Mouse (Mus musculus): ENCODE data around the gene Gmpr. TPM values are rescaled to one million over a fixed set of nuclear protein-coding genes. Genes with fewer than 3 reads are reported as not detected.
"Not testable (repeated sequence)": the region's sequence is repeated elsewhere in the genome, so short reads cannot be mapped to it uniquely, and the experiment has no call there.

Gene Gmpr
- polyA plus RNA-seq, 1 experiment from 2014 or later = 219 TPM

DNA sequence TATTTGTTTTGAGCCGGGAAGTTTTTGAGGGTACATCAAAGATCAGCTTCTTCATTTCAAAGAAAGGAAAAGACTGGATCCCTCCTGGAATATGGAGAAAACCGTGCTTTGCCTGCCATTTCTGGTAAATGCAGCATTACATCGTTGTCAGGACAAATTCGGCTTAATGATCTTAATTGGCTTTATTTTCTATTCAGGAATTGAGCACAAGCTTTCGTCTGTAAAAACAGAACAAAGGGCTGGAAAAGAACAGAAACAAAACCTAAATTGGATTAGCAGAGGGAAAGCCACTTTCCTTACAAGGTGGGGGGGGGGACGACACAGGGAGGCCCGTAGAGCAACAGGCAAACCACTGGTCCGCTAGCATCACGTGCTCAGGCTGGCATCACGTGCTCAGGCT is 33.9 kb upstream of the Gmpr start:
- Histone ChIP-seq H3K36me3 (ENCODE audit: control insufficient read depth, insufficient read depth) (no peaks in the 10 kb centered on the region), H3K9me3 (replicated peaks; ENCODE audit: control insufficient read depth, low read length) (no peaks in the 10 kb centered on the region), H3K9ac (ENCODE audit: low read length) (no peak overlapping the region), H3K4me2 (ENCODE audit: low read depth, low read length) (no peak overlapping the region), H3K4me3 (ENCODE audit: low read length) (no peak overlapping the region), H3K4me1 (ENCODE audit: control insufficient read depth, insufficient read depth, low read length) (peaks cover 2% of the 10 kb centered on the region; the same call in 1 of the 2 replicates), H3K27me3 (ENCODE audit: control insufficient read depth, insufficient read depth, low read length) (no peaks in the 10 kb centered on the region), H3K27ac (ENCODE audit: low read length) (no peak overlapping the region)
- WGBS = 67% methylated on average over 9 of the region's 10 CpGs
- no peak for ATAC-seq (replicated peaks; ENCODE audit: extremely low read depth, insufficient read depth, low FRiP score)

DNA sequence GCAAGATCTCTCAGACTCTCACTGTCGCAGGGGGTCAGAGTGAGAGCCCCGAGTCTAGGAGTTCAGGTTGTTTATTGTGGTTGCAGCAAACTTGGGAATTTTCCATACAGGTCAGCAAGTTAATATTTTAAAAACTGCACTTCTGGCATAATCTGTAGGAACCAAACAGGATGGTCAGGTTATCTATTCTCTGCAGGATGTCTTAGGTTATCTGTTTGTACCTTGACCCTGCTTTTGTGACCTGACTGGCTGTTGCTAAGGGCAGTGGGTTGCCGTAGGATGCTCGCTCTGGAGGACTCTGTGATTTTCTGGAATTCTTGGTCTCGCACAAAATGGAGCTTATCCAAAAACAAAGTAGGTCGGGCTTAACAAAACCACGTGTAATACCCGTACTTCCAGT is 31.9 kb upstream of the Gmpr start:
- Histone ChIP-seq H3K9me3 (replicated peaks; ENCODE audit: control insufficient read depth, low read length) (no peaks in the 10 kb centered on the region), H3K27me3 (ENCODE audit: control insufficient read depth, insufficient read depth, low read length) (no peaks in the 10 kb centered on the region), H3K4me2 (ENCODE audit: low read depth, low read length) (no peak overlapping the region), H3K4me1 (ENCODE audit: control insufficient read depth, insufficient read depth, low read length) (peaks cover 4% of the 10 kb centered on the region; the same call in 1 of the 2 replicates), H3K27ac (ENCODE audit: low read length) (no peak overlapping the region), H3K4me3 (ENCODE audit: low read length) (no peak overlapping the region), H3K36me3 (ENCODE audit: control insufficient read depth, insufficient read depth) (no peaks in the 10 kb centered on the region), H3K9ac (ENCODE audit: low read length) (no peak overlapping the region)
- no peak for ATAC-seq (replicated peaks; ENCODE audit: extremely low read depth, insufficient read depth, low FRiP score)
- 74% methylated on average over 8 of the region's 8 CpGs for whole genome bisulfite sequencing

DNA sequence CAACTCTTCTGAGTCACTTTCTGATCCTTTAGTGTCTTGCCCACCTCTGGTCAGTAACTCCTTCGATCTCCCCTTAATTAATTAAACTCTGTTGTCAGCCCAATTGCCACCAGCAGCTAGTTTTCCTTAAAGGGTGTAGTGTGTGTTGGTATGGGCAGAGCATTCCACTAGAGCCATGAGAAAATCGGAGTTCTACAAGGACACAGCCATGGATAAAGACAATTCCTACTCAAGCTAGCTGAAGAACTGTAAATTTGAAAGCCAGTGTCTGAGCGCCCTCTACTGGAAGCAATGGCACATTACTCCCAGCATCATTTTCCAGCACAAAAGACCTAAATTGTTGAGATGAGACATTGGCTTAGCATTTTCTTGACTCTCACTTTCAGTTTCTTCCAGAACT is 30.1 kb upstream of the Gmpr start:
- Histone ChIP-seq H3K9ac (ENCODE audit: low read length) (no peak overlapping the region), H3K27me3 (ENCODE audit: control insufficient read depth, insufficient read depth, low read length) (no peaks in the 10 kb centered on the region), H3K9me3 (replicated peaks; ENCODE audit: control insufficient read depth, low read length) (no peaks in the 10 kb centered on the region), H3K4me1 (ENCODE audit: control insufficient read depth, insufficient read depth, low read length) (peaks cover 4% of the 10 kb centered on the region; the same call in 1 of the 2 replicates), H3K4me3 (ENCODE audit: low read length) (no peak overlapping the region), H3K4me2 (ENCODE audit: low read depth, low read length) (no peak overlapping the region), H3K36me3 (ENCODE audit: control insufficient read depth, insufficient read depth) (no peaks in the 10 kb centered on the region), H3K27ac (ENCODE audit: low read length) (no peak overlapping the region)
- WGBS = 28% methylated on average over 3 of the region's 3 CpGs
- no peak for ATAC-seq (replicated peaks; ENCODE audit: extremely low read depth, insufficient read depth, low FRiP score)

DNA sequence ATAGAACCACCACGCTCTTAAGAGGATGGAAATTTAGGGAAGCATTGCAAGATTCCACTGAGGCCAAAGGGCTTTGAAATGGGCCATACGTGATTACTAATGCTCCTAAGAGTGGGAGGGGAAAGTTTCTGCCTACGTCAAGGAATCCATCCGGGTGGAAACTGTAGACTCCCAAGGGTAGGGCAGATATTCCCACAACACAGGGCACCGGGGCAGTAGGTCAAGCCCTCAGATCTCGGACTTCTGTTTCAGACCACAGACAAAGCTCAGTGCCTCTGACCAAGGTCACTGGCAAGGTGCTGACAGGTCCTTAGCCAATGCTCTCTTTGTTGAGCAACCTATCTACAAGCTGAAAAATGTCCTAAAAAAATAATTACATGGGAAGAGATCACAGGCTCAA is 27.3 kb upstream of the Gmpr start:
- Histone ChIP-seq H3K27ac (ENCODE audit: low read length) (no peak overlapping the region), H3K4me1 (ENCODE audit: control insufficient read depth, insufficient read depth, low read length) (peaks cover 4% of the 10 kb centered on the region), H3K36me3 (ENCODE audit: control insufficient read depth, insufficient read depth) (no peaks in the 10 kb centered on the region), H3K4me3 (ENCODE audit: low read length) (no peak overlapping the region), H3K9me3 (replicated peaks; ENCODE audit: control insufficient read depth, low read length) (no peaks in the 10 kb centered on the region), H3K4me2 (ENCODE audit: low read depth, low read length) (no peak overlapping the region), H3K27me3 (ENCODE audit: control insufficient read depth, insufficient read depth, low read length) (no peaks in the 10 kb centered on the region), H3K9ac (ENCODE audit: low read length) (no peak overlapping the region)
- 33% methylated on average over 6 of the region's 6 CpGs for whole genome bisulfite sequencing
- no peak for ATAC-seq (replicated peaks; ENCODE audit: extremely low read depth, insufficient read depth, low FRiP score)

DNA sequence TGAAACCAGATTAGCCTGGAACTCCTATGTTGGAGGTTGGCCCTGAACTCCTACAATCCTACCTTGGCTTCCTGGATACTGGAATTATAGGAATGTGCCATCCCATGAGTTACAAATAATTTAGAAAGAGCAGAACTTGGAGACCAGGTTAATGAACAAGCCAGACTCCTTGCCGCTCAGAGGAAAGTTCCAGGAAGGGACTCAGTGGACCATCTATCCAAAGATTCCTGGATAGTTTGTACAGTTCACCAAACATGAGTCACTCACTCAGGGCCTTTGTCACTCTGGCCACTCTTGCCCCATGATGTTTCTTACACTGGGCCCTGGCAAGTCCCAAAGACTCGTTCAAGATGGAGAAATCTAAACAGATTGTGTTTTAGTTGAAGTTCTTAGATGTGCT is 24.0 kb upstream of the Gmpr start:
- H3K27ac ChIP-seq (ENCODE audit: low read length) = no peak overlapping the region
- no peaks in the 10 kb centered on the region for H3K27me3 ChIP-seq (ENCODE audit: control insufficient read depth, insufficient read depth, low read length)
- no peaks in the 10 kb centered on the region for H3K9me3 ChIP-seq (replicated peaks; ENCODE audit: control insufficient read depth, low read length)
- no peak overlapping the region for H3K4me3 ChIP-seq (ENCODE audit: low read length)
- H3K36me3 ChIP-seq (ENCODE audit: control insufficient read depth, insufficient read depth) = no peaks in the 10 kb centered on the region
- no peak overlapping the region for H3K9ac ChIP-seq (ENCODE audit: low read length)
- H3K4me1 ChIP-seq (ENCODE audit: control insufficient read depth, insufficient read depth, low read length) = peaks cover 14% of the 10 kb centered on the region
- 89% methylated on average over 2 of the region's 2 CpGs for whole genome bisulfite sequencing
- no peak for ATAC-seq (replicated peaks; ENCODE audit: extremely low read depth, insufficient read depth, low FRiP score)
- H3K4me2 ChIP-seq (ENCODE audit: low read depth, low read length) = no peak overlapping the region

DNA sequence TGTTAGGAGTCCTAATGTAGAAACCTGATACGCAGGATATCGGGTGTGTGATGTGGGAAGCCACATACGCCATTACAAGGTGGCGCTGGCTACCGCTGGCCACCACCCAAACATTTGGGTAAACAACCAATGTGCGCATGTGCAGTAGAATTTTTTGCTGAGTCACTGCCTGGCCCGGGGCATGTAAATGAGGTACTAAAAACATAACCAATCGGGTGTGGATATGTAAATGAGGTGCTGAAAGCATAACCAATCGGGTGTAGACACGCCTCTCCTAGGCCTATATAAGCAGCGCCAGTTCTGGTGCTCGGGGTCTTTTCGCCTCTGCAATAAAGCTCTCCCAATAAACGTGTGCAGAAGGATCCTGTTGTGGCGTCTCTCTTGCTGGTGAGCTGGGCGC is 23.3 kb upstream of the Gmpr start:
- H3K4me3 ChIP-seq (ENCODE audit: low read length); H3K4me2 ChIP-seq (ENCODE audit: low read depth, low read length); H3K9ac ChIP-seq (ENCODE audit: low read length); ATAC-seq (replicated peaks; ENCODE audit: extremely low read depth, insufficient read depth, low FRiP score); H3K36me3 ChIP-seq (ENCODE audit: control insufficient read depth, insufficient read depth); H3K27me3 ChIP-seq (ENCODE audit: control insufficient read depth, insufficient read depth, low read length); H3K9me3 ChIP-seq (replicated peaks; ENCODE audit: control insufficient read depth, low read length); H3K27ac ChIP-seq (ENCODE audit: low read length): not testable (repeated sequence)
- peaks cover 14% of the 10 kb centered on the region for H3K4me1 ChIP-seq (ENCODE audit: control insufficient read depth, insufficient read depth, low read length)
- WGBS = 96% methylated on average over 16 of the region's 16 CpGs

DNA sequence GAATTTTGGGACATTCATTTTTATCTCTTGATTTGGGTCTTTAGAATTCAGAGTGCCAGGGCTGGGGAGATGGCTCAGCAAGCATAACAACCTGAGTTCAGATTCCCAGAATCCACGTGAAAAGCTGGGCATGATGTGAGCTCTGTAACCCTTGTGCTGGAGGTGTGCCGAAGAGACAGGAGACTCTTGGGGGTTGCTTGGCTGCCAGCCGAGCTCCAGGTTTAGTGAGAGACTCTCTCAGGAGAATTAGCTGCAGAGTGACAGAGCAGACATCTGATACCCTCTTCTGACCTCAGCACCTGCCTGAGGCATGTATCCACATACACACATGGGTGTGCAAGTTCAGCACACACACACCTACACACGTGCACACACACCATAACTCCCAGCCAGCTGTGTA is 21.6 kb upstream of the Gmpr start:
- H3K27me3 ChIP-seq (ENCODE audit: control insufficient read depth, insufficient read depth, low read length) = no peaks in the 10 kb centered on the region
- no peaks in the 10 kb centered on the region for H3K36me3 ChIP-seq (ENCODE audit: control insufficient read depth, insufficient read depth)
- H3K4me2 ChIP-seq (ENCODE audit: low read depth, low read length) = no peak overlapping the region
- peak overlapping the region; percentile 76 for H3K27ac ChIP-seq (ENCODE audit: low read length)
- ATAC-seq (replicated peaks; ENCODE audit: extremely low read depth, insufficient read depth, low FRiP score) = no peak
- 49% methylated on average over 4 of the region's 4 CpGs for WGBS
- H3K4me3 ChIP-seq (ENCODE audit: low read length) = no peak overlapping the region
- peaks cover 12% of the 10 kb centered on the region for H3K4me1 ChIP-seq (ENCODE audit: control insufficient read depth, insufficient read depth, low read length)
- no peak overlapping the region for H3K9ac ChIP-seq (ENCODE audit: low read length)
- H3K9me3 ChIP-seq (replicated peaks; ENCODE audit: control insufficient read depth, low read length) = no peaks in the 10 kb centered on the region

DNA sequence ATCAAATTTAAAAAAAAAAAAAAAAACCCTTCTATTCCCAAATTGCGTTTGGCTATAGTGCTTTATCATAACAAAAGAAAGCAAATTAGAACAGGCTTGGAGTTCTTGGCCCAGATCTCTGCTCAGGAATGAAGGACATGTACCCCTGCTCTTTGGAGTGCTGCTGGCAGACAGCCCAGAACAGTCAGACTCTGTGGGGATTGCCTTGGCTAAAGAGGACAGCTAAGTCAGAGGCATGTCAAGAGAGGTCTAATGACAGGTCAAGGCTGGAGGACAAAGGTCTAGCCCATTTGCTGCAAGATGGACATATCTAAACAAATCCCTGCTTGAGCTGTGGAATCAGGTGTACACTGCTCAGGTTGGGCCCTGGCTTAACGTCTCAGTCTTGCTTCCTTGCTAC is 20.6 kb upstream of the Gmpr start:
- 11% methylated on average over 2 of the region's 2 CpGs for WGBS

DNA sequence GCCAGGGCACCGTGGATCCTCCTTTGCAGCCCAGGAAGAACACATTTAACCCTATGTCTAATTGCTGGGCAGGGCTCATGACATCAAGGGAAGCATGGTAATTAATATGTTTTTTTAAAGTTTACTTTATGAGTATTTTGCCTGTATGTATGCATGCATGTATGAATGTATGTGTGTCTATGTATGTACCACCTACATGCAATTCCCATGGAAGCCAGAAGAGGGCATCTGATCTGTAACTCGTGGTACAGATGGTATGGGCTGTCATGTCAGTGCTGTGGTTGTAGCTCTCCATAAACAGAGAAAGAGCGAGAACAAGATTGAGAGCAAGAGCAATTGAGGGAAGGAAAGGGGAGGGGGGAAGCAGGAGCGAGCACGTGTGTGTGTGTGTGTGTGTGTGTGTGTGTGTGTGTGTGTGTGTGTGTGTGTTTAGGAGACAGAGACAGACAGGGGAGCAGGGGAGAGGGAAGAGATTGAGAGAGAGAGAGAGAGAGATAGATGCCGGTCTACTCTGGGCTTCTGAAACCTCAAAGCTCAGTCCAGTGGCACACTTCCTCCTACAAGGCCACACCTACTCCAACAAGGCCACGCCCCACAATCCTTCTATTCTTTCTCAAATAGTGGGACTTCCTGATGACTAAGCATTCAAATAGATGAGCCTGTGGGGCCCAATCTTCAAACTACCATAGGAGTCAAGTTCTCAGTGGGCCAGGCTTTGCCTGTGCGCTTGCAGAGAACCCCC is 15.1 kb upstream of the Gmpr start:
- no peak overlapping the region for H3K9ac ChIP-seq (ENCODE audit: low read length)
- no peaks in the 10 kb centered on the region for H3K9me3 ChIP-seq (replicated peaks; ENCODE audit: control insufficient read depth, low read length)
- H3K4me2 ChIP-seq (ENCODE audit: low read depth, low read length) = no peak overlapping the region
- H3K27ac ChIP-seq (ENCODE audit: low read length) = no peak overlapping the region
- H3K36me3 ChIP-seq (ENCODE audit: control insufficient read depth, insufficient read depth) = no peaks in the 10 kb centered on the region
- 0 out of 2 replicates have a peak, but pooled peaks cover 3% of the 10 kb centered on the region for H3K4me1 ChIP-seq (ENCODE audit: control insufficient read depth, insufficient read depth, low read length)
- 82% methylated on average over 8 of the region's 8 CpGs for WGBS
- no peak for ATAC-seq (replicated peaks; ENCODE audit: extremely low read depth, insufficient read depth, low FRiP score)
- no peaks in the 10 kb centered on the region for H3K27me3 ChIP-seq (ENCODE audit: control insufficient read depth, insufficient read depth, low read length)
- H3K4me3 ChIP-seq (ENCODE audit: low read length) = no peak overlapping the region

More for the DNA sequence above, 20.6 kb upstream of the Gmpr start:
- Histone ChIP-seq H3K9ac (ENCODE audit: low read length) (no peak overlapping the region), H3K27ac (ENCODE audit: low read length) (peak overlapping the region; percentile 76), H3K36me3 (ENCODE audit: control insufficient read depth, insufficient read depth) (no peaks in the 10 kb centered on the region), H3K4me2 (ENCODE audit: low read depth, low read length) (no peak overlapping the region), H3K9me3 (replicated peaks; ENCODE audit: control insufficient read depth, low read length) (no peaks in the 10 kb centered on the region), H3K4me3 (ENCODE audit: low read length) (no peak overlapping the region), H3K4me1 (ENCODE audit: control insufficient read depth, insufficient read depth, low read length) (peaks cover 12% of the 10 kb centered on the region), H3K27me3 (ENCODE audit: control insufficient read depth, insufficient read depth, low read length) (no peaks in the 10 kb centered on the region)
- ATAC-seq (replicated peaks; ENCODE audit: extremely low read depth, insufficient read depth, low FRiP score) = peak; percentile 94
